8 mouse cellular contexts compared by ENCODE assay signal in genomic region chr9:56118582-56118981, GRCm38 (mm10). TPM values are rescaled to one million over a fixed set of nuclear protein-coding genes. Genes with fewer than 3 reads are reported as not detected.
DNase-seq lines count a peak whose midpoint lies in the region; ATAC-seq and TF ChIP-seq lines count a peak whose summit lies in the region.

No protein-coding gene starts in this region.

- peak; percentile 41; the same call in 1 of the 2 replicates for ATAC-seq in embryonic facial prominence, embryonic 14.5 days (ENCODE audit: low read depth)
- no peak for ATAC-seq in heart, embryonic 12.5 days (ENCODE audit: insufficient number of reproducible peaks, low FRiP score)
- ATAC-seq in kidney, embryonic 16.5 days (ENCODE audit: low FRiP score, low TSS enrichment) = peak; percentile 26
- peak; percentile 32; the same call in 1 of the 2 replicates for ATAC-seq in liver, embryonic 11.5 days (replicated peaks; ENCODE audit: low FRiP score)
- peak; percentile 25; the same call in 1 of the 2 replicates for ATAC-seq in stomach, embryonic 14.5 days (ENCODE audit: insufficient number of reproducible peaks, insufficient read depth, low FRiP score, low read depth)

- peak; percentile 93 for DNase-seq in embryonic facial prominence, embryonic 14.5 days (ENCODE audit: low spot score)
- DNase-seq in liver, embryonic 11.5 days (ENCODE audit: low spot score) = peak; percentile 79
- DNase-seq in naive thymus-derived CD4-positive, alpha-beta T cell, adult 2 months (ENCODE audit: low read depth) = peak; percentile 85

- H3K27ac ChIP-seq in bone marrow, adult 2 months (ENCODE audit: control insufficient read depth, insufficient read depth, low read depth, low read length, poor library complexity) = no peak overlapping the region
- no peak overlapping the region for H3K27ac ChIP-seq in embryonic facial prominence, embryonic 14.5 days (replicated peaks; ENCODE audit: low read depth, low read length)
- no peak overlapping the region for H3K27ac ChIP-seq in heart, embryonic 12.5 days (ENCODE audit: poor library complexity, severe bottlenecking)
- H3K27ac ChIP-seq in kidney, embryonic 16.5 days (ENCODE audit: low read length) = no peak overlapping the region
- no peak overlapping the region for H3K27ac ChIP-seq in liver, embryonic 11.5 days (ENCODE audit: low read depth, low read length)
- H3K27ac ChIP-seq in stomach, embryonic 14.5 days (ENCODE audit: low read length) = no peak overlapping the region

- H3K4me2 ChIP-seq in embryonic facial prominence, embryonic 14.5 days (ENCODE audit: low read depth, low read length) = peak overlapping the region; percentile 74
- H3K4me2 ChIP-seq in heart, embryonic 12.5 days = peak overlapping the region; percentile 82
- H3K4me2 ChIP-seq in kidney, embryonic 16.5 days (replicated peaks; ENCODE audit: low read depth, low read length) = peak overlapping the region; percentile 73
- peak overlapping the region; percentile 73 for H3K4me2 ChIP-seq in liver, embryonic 11.5 days
- peak overlapping the region; percentile 48 for H3K4me2 ChIP-seq in stomach, embryonic 14.5 days (replicated peaks; ENCODE audit: low read depth, low read length)

- no peak for TF ChIP-seq POLR2A in bone marrow, adult 2 months (IDR thresholded peaks at IDR 0.05; ENCODE audit: borderline replicate concordance, control insufficient read depth, low read depth, low read length)

- H3K27me3 ChIP-seq in C2C12 (ENCODE audit: control insufficient read depth, insufficient read depth, insufficient read length) = no peaks in the 10 kb centered on the region
- no peaks in the 10 kb centered on the region for H3K27me3 ChIP-seq in embryonic facial prominence, embryonic 14.5 days (replicated peaks; ENCODE audit: control insufficient read depth, insufficient read depth, low read length)
- H3K27me3 ChIP-seq in heart, embryonic 12.5 days (replicated peaks) = 0 out of 2 replicates have a peak, but pooled peaks cover 3% of the 10 kb centered on the region
- H3K27me3 ChIP-seq in kidney, embryonic 16.5 days (ENCODE audit: insufficient read depth, low read length) = no peaks in the 10 kb centered on the region
- no peaks in the 10 kb centered on the region for H3K27me3 ChIP-seq in liver, embryonic 11.5 days (replicated peaks; ENCODE audit: control insufficient read depth, insufficient read depth, low read length)
- H3K27me3 ChIP-seq in stomach, embryonic 14.5 days (ENCODE audit: control insufficient read depth, insufficient read depth, low read length) = no peaks in the 10 kb centered on the region

- no peaks in the 10 kb centered on the region for H3K36me3 ChIP-seq in C2C12 (ENCODE audit: control insufficient read depth, insufficient read depth)
- no peaks in the 10 kb centered on the region for H3K36me3 ChIP-seq in embryonic facial prominence, embryonic 14.5 days (ENCODE audit: control insufficient read depth, insufficient read depth, low read length)
- no peaks in the 10 kb centered on the region for H3K36me3 ChIP-seq in heart, embryonic 12.5 days
- no peaks in the 10 kb centered on the region for H3K36me3 ChIP-seq in kidney, embryonic 16.5 days (ENCODE audit: insufficient read depth, low read length)
- H3K36me3 ChIP-seq in liver, embryonic 11.5 days (ENCODE audit: control insufficient read depth, insufficient read depth, low read length) = no peaks in the 10 kb centered on the region
- no peaks in the 10 kb centered on the region for H3K36me3 ChIP-seq in stomach, embryonic 14.5 days (ENCODE audit: control insufficient read depth, insufficient read depth, low read length)

- H3K9me3 ChIP-seq in embryonic facial prominence, embryonic 14.5 days (ENCODE audit: control insufficient read depth, low read length) = no peaks in the 10 kb centered on the region
- 0 out of 2 replicates have a peak, but pooled peaks cover 3% of the 10 kb centered on the region for H3K9me3 ChIP-seq in heart, embryonic 12.5 days (replicated peaks)
- no peaks in the 10 kb centered on the region for H3K9me3 ChIP-seq in kidney, embryonic 16.5 days (ENCODE audit: low read length)
- no peaks in the 10 kb centered on the region for H3K9me3 ChIP-seq in liver, embryonic 11.5 days (ENCODE audit: control insufficient read depth, low read length)
- H3K9me3 ChIP-seq in stomach, embryonic 14.5 days (ENCODE audit: control insufficient read depth, low read depth, low read length) = no peaks in the 10 kb centered on the region

- H3K4me3 ChIP-seq in C2C12 (ENCODE audit: insufficient read depth, poor library complexity, severe bottlenecking) = no peak overlapping the region
- H3K4me3 ChIP-seq in bone marrow, adult 2 months (replicated peaks; ENCODE audit: control insufficient read depth, low read depth, low read length) = no peak overlapping the region
- H3K4me3 ChIP-seq in embryonic facial prominence, embryonic 14.5 days (ENCODE audit: low read depth, low read length) = peak overlapping the region; percentile 41
- peak overlapping the region; percentile 43 for H3K4me3 ChIP-seq in heart, embryonic 12.5 days
- H3K4me3 ChIP-seq in kidney, embryonic 16.5 days (ENCODE audit: low read length) = peak overlapping the region; percentile 43
- peak overlapping the region; percentile 39 for H3K4me3 ChIP-seq in liver, embryonic 11.5 days (ENCODE audit: low read depth, low read length)
- H3K4me3 ChIP-seq in stomach, embryonic 14.5 days (ENCODE audit: low read depth, low read length) = peak overlapping the region; percentile 24

- H3K9ac ChIP-seq in embryonic facial prominence, embryonic 14.5 days (ENCODE audit: low read depth, low read length) = peak overlapping the region; percentile 46
- peak overlapping the region; percentile 48; the same call in 1 of the 2 replicates for H3K9ac ChIP-seq in heart, embryonic 12.5 days
- peak overlapping the region; percentile 53 for H3K9ac ChIP-seq in kidney, embryonic 16.5 days (replicated peaks; ENCODE audit: low read length)
- H3K9ac ChIP-seq in liver, embryonic 11.5 days (ENCODE audit: low read depth, low read length) = peak overlapping the region; percentile 30; the same call in 1 of the 2 replicates
- peak overlapping the region; percentile 31; the same call in 1 of the 2 replicates for H3K9ac ChIP-seq in stomach, embryonic 14.5 days (replicated peaks; ENCODE audit: low read depth, low read length)

- H3K79me3 ChIP-seq in C2C12 (ENCODE audit: low read depth) = no peaks in the 10 kb centered on the region

- H3ac ChIP-seq in C2C12 (ENCODE audit: control insufficient read depth, insufficient read length, low read depth) = peak overlapping the region; percentile 25

- TF ChIP-seq CTCF in C2C12 (IDR thresholded peaks at IDR 0.05; ENCODE audit: control insufficient read depth, insufficient read depth, insufficient read length) = peak; percentile 87
- peak; percentile 94 for TF ChIP-seq CTCF in bone marrow, adult 2 months (IDR thresholded peaks at IDR 0.05; ENCODE audit: control insufficient read depth, insufficient read depth, low read length)

- 36% methylated on average over 14 of the region's 14 CpGs for WGBS in bone marrow, adult 2 months
- 2% methylated on average over 14 of the region's 14 CpGs for WGBS in embryonic facial prominence, embryonic 14.5 days
- WGBS in heart, embryonic 12.5 days = 3% methylated on average over 14 of the region's 14 CpGs
- WGBS in kidney, embryonic 16.5 days = 2% methylated on average over 14 of the region's 14 CpGs
- WGBS in liver, embryonic 11.5 days = 17% methylated on average over 14 of the region's 14 CpGs
- 5% methylated on average over 14 of the region's 14 CpGs for WGBS in stomach, embryonic 14.5 days

- no peaks in the 10 kb centered on the region for H3K79me2 ChIP-seq in C2C12 (ENCODE audit: control insufficient read depth, insufficient read depth)

- no peaks in the 10 kb centered on the region; the same call in 1 of the 2 replicates for H3K4me1 ChIP-seq in bone marrow, adult 2 months (ENCODE audit: control insufficient read depth, insufficient read depth, low read length)
- H3K4me1 ChIP-seq in embryonic facial prominence, embryonic 14.5 days (ENCODE audit: control insufficient read depth, insufficient read depth, low read length) = no peaks in the 10 kb centered on the region
- H3K4me1 ChIP-seq in heart, embryonic 12.5 days (replicated peaks) = peaks cover 17% of the 10 kb centered on the region
- H3K4me1 ChIP-seq in kidney, embryonic 16.5 days (ENCODE audit: insufficient read depth, low read length) = peaks cover 13% of the 10 kb centered on the region; the same call in 1 of the 2 replicates
- no peaks in the 10 kb centered on the region for H3K4me1 ChIP-seq in liver, embryonic 11.5 days (replicated peaks; ENCODE audit: control insufficient read depth, insufficient read depth, low read length)
- no peaks in the 10 kb centered on the region for H3K4me1 ChIP-seq in stomach, embryonic 14.5 days (ENCODE audit: control insufficient read depth, insufficient read depth, low read length)

TF ChIP-seq in C2C12, 6 proteins besides CTCF, POLR2A, EP300 and RAD21:
- TF ChIP-seq MYOD1 (IDR thresholded peaks at IDR 0.05; ENCODE audit: control insufficient read depth, insufficient read length, low read depth) = peak; percentile 21
- peak; percentile 35 for TF ChIP-seq MAX (IDR thresholded peaks at IDR 0.05)
- TF ChIP-seq USF1 (IDR thresholded peaks at IDR 0.05; ENCODE audit: low read depth) = no peak
- TF ChIP-seq FOSL1 (IDR thresholded peaks at IDR 0.05; ENCODE audit: insufficient read depth, low read length, poor library complexity, severe bottlenecking) = no peak

RNA-seq across cellular contexts. Expression of gene Pstpip1, which starts 28.8 kb away (rescaled TPM):
- 1.0 TPM for polyA plus RNA-seq in C2C12 (2012; fragmentation: generic; extraction: Trizol)
- polyA plus RNA-seq in bone marrow, adult 2 months (2011; ENCODE audit: insufficient read depth, insufficient read length, low replicate concordance, missing spikeins) = 63.2 and 115 TPM in 2 replicates
- 2.1 and 3.4 TPM in 2 replicates for polyA plus RNA-seq in embryonic facial prominence, embryonic 14.5 days (2014; fragmentation: Nextera tagmentation; extraction: Ambion mirVana)
- polyA plus RNA-seq in heart, embryonic 12.5 days (2016; fragmentation: Nextera tagmentation; extraction: Ambion mirVana) = 0.60 and 0.81 TPM in 2 replicates
- polyA plus RNA-seq in kidney, embryonic 16.5 days (2015; fragmentation: Nextera tagmentation; extraction: Ambion mirVana) = 0.91 and 0.96 TPM in 2 replicates
- 1.6 and 1.8 TPM in 2 replicates for polyA plus RNA-seq in liver, embryonic 11.5 days (2014; fragmentation: Nextera tagmentation; extraction: Ambion mirVana)
- polyA plus RNA-seq in stomach, embryonic 14.5 days (2014; fragmentation: Nextera tagmentation; extraction: Ambion mirVana) = 0.93 and 1.00 TPM in 2 replicates

RNA-seq across cellular contexts. Expression of gene Tspan3, which starts 46.7 kb away (rescaled TPM):
- 60.6 TPM for polyA plus RNA-seq in C2C12 (2012; fragmentation: generic; extraction: Trizol)
- polyA plus RNA-seq in bone marrow, adult 2 months (2011; ENCODE audit: insufficient read depth, insufficient read length, low replicate concordance, missing spikeins) = 3.2 and 9.4 TPM in 2 replicates
- 509 and 543 TPM in 2 replicates for polyA plus RNA-seq in embryonic facial prominence, embryonic 14.5 days (2014; fragmentation: Nextera tagmentation; extraction: Ambion mirVana)
- polyA plus RNA-seq in heart, embryonic 12.5 days (2016; fragmentation: Nextera tagmentation; extraction: Ambion mirVana) = 397 and 400 TPM in 2 replicates
- 537 and 577 TPM in 2 replicates for polyA plus RNA-seq in kidney, embryonic 16.5 days (2015; fragmentation: Nextera tagmentation; extraction: Ambion mirVana)
- 154 and 159 TPM in 2 replicates for polyA plus RNA-seq in liver, embryonic 11.5 days (2014; fragmentation: Nextera tagmentation; extraction: Ambion mirVana)
- polyA plus RNA-seq in stomach, embryonic 14.5 days (2014; fragmentation: Nextera tagmentation; extraction: Ambion mirVana) = 489 and 499 TPM in 2 replicates

Comparison
In these comparisons a context has a peak if more than half of its experiments do, and no peak if none do; other contexts are left out.
1. H3K4me3 ChIP-seq: peak in embryonic facial prominence, embryonic 14.5 days (single experiment), heart, embryonic 12.5 days (single experiment), kidney, embryonic 16.5 days (single experiment), liver, embryonic 11.5 days (single experiment) and stomach, embryonic 14.5 days (single experiment); none in C2C12 (single experiment) and bone marrow, adult 2 months (single experiment).
2. RNA of gene Pstpip1, which starts 28.8 kb away (polyA plus RNA-seq): 63.2 to 115 TPM in bone marrow, adult 2 months; 2.1 to 3.4 TPM in embryonic facial prominence, embryonic 14.5 days, 1.6 to 1.8 TPM in liver, embryonic 11.5 days, 1.0 TPM in C2C12 (single experiment), 0.91 to 0.96 TPM in kidney, embryonic 16.5 days, 0.93 to 1.00 TPM in stomach, embryonic 14.5 days and 0.60 to 0.81 TPM in heart, embryonic 12.5 days; every median in the first group is over 10 times any median in the second.
3. Peak in every context shown above with its lines, with median percentiles within 50 percentile points of each other: DNase-seq, H3K4me2 ChIP-seq and H3K9ac ChIP-seq.